Mouse (Mus musculus): ENCODE data around the gene Mtg2. TPM values are rescaled to one million over a fixed set of nuclear protein-coding genes. Genes with fewer than 3 reads are reported as not detected.

Gene Mtg2
- polyA plus RNA-seq, 1 experiment from 2014 or later = 35.0 TPM

- no peak overlapping the region for H3K4me3 ChIP-seq
- no peaks in the 10 kb centered on the region for H3K9me3 ChIP-seq
- ATAC-seq (ENCODE audit: low FRiP score, low read depth) = no peak
- H3K36me3 ChIP-seq = no peaks in the 10 kb centered on the region
- no peak overlapping the region; the same call in 1 of the 2 replicates for H3K27ac ChIP-seq (replicated peaks)
- 54% methylated on average over 3 of the region's 3 CpGs for WGBS
- H3K27me3 ChIP-seq = peaks cover 65% of the 10 kb centered on the region
- H3K4me1 ChIP-seq = peaks cover 22% of the 10 kb centered on the region
- no peak overlapping the region for H3K4me2 ChIP-seq (replicated peaks)
- H3K9ac ChIP-seq (replicated peaks) = no peak overlapping the region; the same call in 1 of the 2 replicates
Observed at GRCm38 (mm10) chr2:180097585-180097984, 27.2 kb downstream of the Mtg2 start.

- WGBS = 36% methylated on average over 5 of the region's 5 CpGs
- Histone ChIP-seq H3K27ac (replicated peaks) (no peak overlapping the region; the same call in 1 of the 2 replicates), H3K9me3 (no peaks in the 10 kb centered on the region), H3K4me1 (peaks cover 28% of the 10 kb centered on the region), H3K4me3 (no peak overlapping the region), H3K4me2 (replicated peaks) (no peak overlapping the region), H3K36me3 (no peaks in the 10 kb centered on the region), H3K9ac (replicated peaks) (no peak overlapping the region), H3K27me3 (peaks cover 71% of the 10 kb centered on the region)
- ATAC-seq (ENCODE audit: low FRiP score, low read depth) = no peak
Observed at GRCm38 (mm10) chr2:180098167-180098566, 27.8 kb downstream of the Mtg2 start.

DNA sequence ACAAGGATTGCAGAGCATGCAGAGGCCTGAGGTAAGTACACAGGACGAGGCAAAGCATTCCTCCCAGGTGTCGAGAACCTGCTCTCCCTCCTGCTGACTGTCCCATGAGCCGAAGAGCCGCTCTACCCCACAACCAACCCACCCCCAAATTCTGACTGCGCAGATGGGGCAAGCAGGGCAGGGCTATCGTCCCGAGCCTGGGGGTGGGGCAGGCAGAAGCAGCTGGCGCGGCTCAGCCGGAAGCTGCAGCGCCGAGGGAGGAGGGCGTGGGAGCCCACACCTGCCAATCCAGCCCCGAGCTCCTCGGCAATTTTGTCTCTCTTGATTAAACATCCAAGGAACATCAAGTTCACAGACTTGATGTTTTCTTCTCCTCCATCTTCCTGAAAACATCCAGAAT is 29.1 kb downstream of the Mtg2 start:
- Histone ChIP-seq H3K27me3 (peaks cover 84% of the 10 kb centered on the region), H3K4me3 (no peak overlapping the region), H3K9ac (replicated peaks) (no peak overlapping the region), H3K36me3 (no peaks in the 10 kb centered on the region), H3K4me2 (replicated peaks) (peak overlapping the region; percentile 20; the same call in 1 of the 2 replicates), H3K27ac (replicated peaks) (no peak overlapping the region), H3K9me3 (no peaks in the 10 kb centered on the region), H3K4me1 (peaks cover 41% of the 10 kb centered on the region)
- 12% methylated on average over 15 of the region's 15 CpGs for WGBS
- no peak for ATAC-seq (ENCODE audit: low FRiP score, low read depth)

- WGBS = under 1% methylated on average over 52 of the region's 57 CpGs
- Histone ChIP-seq H3K27ac (replicated peaks) (peak overlapping the region; percentile 40; the same call in 1 of the 2 replicates), H3K4me3 (peak overlapping the region; percentile 60), H3K36me3 (no peaks in the 10 kb centered on the region), H3K9ac (replicated peaks) (peak overlapping the region; percentile 65), H3K4me1 (peaks cover 44% of the 10 kb centered on the region), H3K4me2 (replicated peaks) (peak overlapping the region; percentile 83), H3K27me3 (peaks cover 83% of the 10 kb centered on the region), H3K9me3 (no peaks in the 10 kb centered on the region)
- peak; percentile 11; the same call in 1 of the 2 replicates for ATAC-seq (ENCODE audit: low FRiP score, low read depth)
Observed at GRCm38 (mm10) chr2:180103151-180103977, 33.0 kb downstream of the Mtg2 start.

DNA sequence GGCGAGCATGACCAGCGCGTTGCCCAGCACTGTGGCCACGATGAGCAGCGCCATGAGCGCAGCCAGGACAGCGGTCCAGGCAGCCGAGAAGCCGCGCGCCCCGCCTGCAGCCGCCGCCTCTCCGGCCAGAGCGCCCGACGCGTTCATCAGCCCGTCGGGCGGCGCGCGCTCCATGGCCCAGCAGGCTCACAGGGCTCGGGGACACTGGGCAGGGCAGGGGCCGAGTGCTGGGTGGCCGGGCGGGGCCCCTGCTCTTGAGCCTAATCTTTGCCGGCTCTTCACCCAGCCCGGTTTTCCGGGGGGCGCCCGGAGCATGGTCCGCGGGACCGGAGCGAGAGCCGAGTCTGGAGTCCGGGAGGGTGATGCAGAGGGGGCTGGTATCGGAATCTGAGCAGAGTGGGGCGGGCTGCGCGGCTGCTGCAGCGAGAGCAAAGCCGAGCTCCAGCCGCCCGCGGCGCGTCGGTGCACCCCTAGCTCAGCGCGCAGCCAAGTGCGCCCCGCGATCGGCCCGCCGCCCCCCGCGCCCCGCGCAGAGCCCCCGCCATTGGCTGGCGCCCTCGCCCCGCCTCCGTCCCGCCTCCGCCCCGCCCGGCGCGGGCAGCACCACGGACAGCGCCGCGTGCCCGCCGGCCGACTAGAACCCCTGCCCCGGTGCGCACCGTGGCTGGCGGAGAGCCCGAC is 33.7 kb downstream of the Mtg2 start, which contains the start of gene Hrh3:
Gene Hrh3, minus strand, starts transcription at position 511 of the 681 bp plus-strand sequence.
- H3K4me3 ChIP-seq = peak within 1 kb of the TSS; percentile 60
- peak within 1 kb of the TSS; percentile 65 for H3K9ac ChIP-seq (replicated peaks)
- under 1% methylated on average over 67 of the region's 87 CpGs for WGBS
- H3K27ac ChIP-seq (replicated peaks) = peak within 1 kb of the TSS; percentile 40; the same call in 1 of the 2 replicates
- peaks cover 76% of the 10 kb centered on the region for H3K27me3 ChIP-seq
- H3K9me3 ChIP-seq = no peaks in the 10 kb centered on the region
- peak within 1 kb of the TSS; percentile 83 for H3K4me2 ChIP-seq (replicated peaks)
- H3K4me1 ChIP-seq = peaks cover 44% of the 10 kb centered on the region
- peak; percentile 79 for ATAC-seq (ENCODE audit: low FRiP score, low read depth)
- no peaks in the 10 kb centered on the region for H3K36me3 ChIP-seq

DNA sequence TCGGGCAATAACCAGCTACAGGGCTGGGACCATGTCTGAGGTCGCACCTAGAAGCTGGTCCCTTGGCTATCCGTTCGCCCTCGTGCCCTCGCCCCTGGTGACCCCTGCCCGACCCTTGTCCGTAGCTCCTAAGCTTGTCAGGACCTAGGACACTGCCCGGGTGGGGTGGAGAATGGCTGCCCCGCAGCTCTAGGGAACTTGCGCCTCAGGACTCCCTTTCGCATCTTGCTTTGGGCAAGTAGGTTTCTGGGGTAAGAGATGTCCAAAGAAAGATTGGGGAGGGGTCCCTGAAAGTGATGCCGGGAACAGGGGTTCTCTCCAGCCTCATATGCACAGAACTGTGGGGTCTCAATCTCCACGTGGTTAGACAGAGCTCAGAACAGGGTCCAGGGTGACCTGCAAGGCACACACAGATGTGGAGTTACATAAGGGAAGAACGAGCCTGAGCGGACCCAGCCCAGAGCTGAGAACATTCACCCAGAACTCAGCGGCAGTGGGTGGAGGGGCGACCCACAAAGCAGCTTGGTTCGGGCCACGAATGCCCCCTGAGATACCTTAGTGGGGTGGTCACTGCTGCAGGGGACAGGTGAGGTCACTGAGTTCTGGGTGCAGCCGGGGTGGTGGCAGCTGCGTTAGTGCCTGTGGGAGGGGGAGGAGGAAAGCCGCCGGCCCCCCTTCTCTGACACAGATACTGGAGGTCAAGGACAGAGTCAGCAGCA is 34.4 kb downstream of the Mtg2 start:
- ATAC-seq (ENCODE audit: low FRiP score, low read depth) = no peak; the same call in 1 of the 2 replicates
- WGBS = 7% methylated on average over 24 of the region's 24 CpGs
- Histone ChIP-seq H3K4me1 (peaks cover 38% of the 10 kb centered on the region), H3K9ac (replicated peaks) (peak overlapping the region; percentile 65; the same call in 1 of the 2 replicates), H3K36me3 (no peaks in the 10 kb centered on the region), H3K4me2 (replicated peaks) (peak overlapping the region; percentile 83), H3K27me3 (peaks cover 69% of the 10 kb centered on the region), H3K27ac (replicated peaks) (no peak overlapping the region), H3K4me3 (peak overlapping the region; percentile 60), H3K9me3 (no peaks in the 10 kb centered on the region)

DNA sequence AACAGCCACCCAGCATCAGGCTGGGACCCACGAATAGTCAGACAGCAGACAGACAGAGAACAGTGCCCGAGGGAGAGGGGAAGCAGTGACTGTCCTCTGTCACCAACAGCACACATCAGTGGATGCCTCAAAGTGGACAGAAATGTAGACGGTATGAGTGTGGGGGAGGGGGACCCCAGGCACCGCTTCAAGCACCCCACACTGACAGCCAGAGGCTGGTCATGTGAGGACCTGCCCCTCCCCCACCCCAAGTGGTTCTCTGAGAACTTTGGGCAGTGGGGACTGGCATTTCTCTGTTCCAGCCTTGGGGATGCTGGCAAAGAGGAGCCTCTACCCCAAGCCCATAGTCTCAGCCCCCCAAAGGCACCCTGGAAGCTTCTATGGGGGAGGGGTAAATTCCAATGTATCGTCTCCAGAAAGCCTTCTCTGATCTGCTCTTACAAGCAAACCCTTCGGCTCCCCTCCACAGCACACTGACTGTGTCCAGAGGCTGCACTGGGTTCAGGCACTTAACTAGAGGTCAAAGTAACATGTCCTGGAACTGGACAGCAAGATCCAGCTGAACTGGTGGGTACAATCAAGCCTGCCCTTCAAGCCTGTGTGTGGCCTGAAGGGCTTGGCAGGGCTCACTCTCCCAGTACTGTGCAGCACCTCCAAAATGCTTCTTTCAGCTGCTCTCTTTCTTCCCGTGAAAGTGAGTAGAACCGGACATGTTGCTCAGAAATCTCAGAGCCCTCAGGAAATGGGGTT is 35.2 kb downstream of the Mtg2 start:
- Histone ChIP-seq H3K4me3 (no peak overlapping the region), H3K27ac (replicated peaks) (no peak overlapping the region), H3K9ac (replicated peaks) (no peak overlapping the region), H3K36me3 (no peaks in the 10 kb centered on the region), H3K4me2 (replicated peaks) (peak overlapping the region; percentile 9; the same call in 1 of the 2 replicates), H3K9me3 (no peaks in the 10 kb centered on the region), H3K27me3 (peaks cover 63% of the 10 kb centered on the region), H3K4me1 (peaks cover 34% of the 10 kb centered on the region)
- WGBS = 24% methylated on average over 8 of the region's 8 CpGs
- ATAC-seq (ENCODE audit: low FRiP score, low read depth) = no peak

- no peak for ATAC-seq (ENCODE audit: low FRiP score, low read depth)
- Histone ChIP-seq H3K4me2 (replicated peaks) (no peak overlapping the region), H3K36me3 (no peaks in the 10 kb centered on the region), H3K27ac (replicated peaks) (no peak overlapping the region), H3K9ac (replicated peaks) (no peak overlapping the region), H3K4me1 (peaks cover 34% of the 10 kb centered on the region), H3K27me3 (peaks cover 51% of the 10 kb centered on the region), H3K9me3 (no peaks in the 10 kb centered on the region), H3K4me3 (no peak overlapping the region)
- 67% methylated on average over 4 of the region's 4 CpGs for WGBS
Observed at GRCm38 (mm10) chr2:180107081-180107480, 36.7 kb downstream of the Mtg2 start.

- no peak overlapping the region for H3K4me3 ChIP-seq
- H3K4me1 ChIP-seq = peaks cover 24% of the 10 kb centered on the region
- H3K9ac ChIP-seq (replicated peaks) = no peak overlapping the region
- H3K27me3 ChIP-seq = peaks cover 40% of the 10 kb centered on the region
- no peak overlapping the region for H3K27ac ChIP-seq (replicated peaks)
- H3K4me2 ChIP-seq (replicated peaks) = no peak overlapping the region
- no peaks in the 10 kb centered on the region for H3K36me3 ChIP-seq
- H3K9me3 ChIP-seq = no peaks in the 10 kb centered on the region
- ATAC-seq (ENCODE audit: low FRiP score, low read depth) = no peak
- 80% methylated on average over 6 of the region's 6 CpGs for WGBS
Observed at GRCm38 (mm10) chr2:180108285-180108684, 37.9 kb downstream of the Mtg2 start.

DNA sequence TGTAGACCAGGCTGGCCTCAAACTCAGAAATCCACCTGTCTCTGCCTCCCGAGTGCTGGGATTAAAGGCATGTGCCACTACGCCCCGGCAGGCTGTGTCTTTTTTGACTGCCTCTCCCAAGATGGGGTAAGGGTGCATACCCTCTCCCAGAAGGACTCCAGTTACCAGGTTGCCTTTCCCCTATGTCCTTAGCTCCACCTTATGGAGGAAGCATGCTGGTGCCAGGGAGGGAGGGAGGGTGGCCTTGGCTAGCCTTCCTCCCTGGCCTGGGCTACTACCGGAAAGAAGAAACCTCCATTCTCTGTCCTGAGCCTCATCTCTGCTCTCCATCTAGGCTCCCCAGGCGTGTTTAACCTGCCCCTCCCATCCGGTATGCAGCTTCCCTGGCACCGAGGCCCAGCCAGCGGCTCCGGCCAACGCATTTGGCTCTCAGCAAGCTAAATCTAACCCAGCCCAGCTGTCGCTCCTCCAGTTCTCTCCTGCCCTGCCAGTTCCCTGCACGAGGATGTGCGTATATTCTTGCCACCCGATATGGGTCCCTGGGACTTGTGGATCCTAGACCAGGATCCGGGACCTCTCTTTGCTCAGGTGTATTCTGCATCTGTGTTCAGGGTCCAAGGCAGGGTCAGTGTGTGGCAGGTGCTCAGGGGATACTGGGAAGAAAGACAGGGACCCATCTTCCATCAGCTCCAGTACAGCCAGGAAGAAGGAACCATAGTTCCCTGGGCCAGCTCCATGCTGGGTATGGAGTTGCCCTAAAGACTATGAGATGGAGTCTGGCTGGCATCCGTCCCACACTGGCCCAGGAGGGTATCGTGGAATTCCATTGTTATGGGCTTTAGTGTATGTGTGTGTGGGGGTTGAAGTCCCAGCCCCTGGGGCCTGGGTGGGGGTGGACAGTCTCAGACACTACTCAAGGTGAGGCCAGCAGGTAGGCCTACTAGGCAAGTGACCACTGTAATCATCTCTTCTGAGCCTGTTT is 43.8 kb downstream of the Mtg2 start:
- WGBS = 68% methylated on average over 17 of the region's 17 CpGs
- ATAC-seq (ENCODE audit: low FRiP score, low read depth) = no peak
- Histone ChIP-seq H3K4me3 (no peak overlapping the region), H3K4me2 (replicated peaks) (no peak overlapping the region), H3K36me3 (no peaks in the 10 kb centered on the region), H3K27me3 (0 out of 2 replicates have a peak, but pooled peaks cover 15% of the 10 kb centered on the region), H3K9me3 (no peaks in the 10 kb centered on the region), H3K27ac (replicated peaks) (peak overlapping the region; percentile 43; the same call in 1 of the 2 replicates), H3K4me1 (peaks cover 49% of the 10 kb centered on the region), H3K9ac (replicated peaks) (no peak overlapping the region)

Measured in midbrain, embryonic 12.5 days (tissue).